Mouse (Mus musculus) neutrophil, adult 5-6 weeks (primary cell): ENCODE measurements around the gene Ltf. TPM values are rescaled to one million over a fixed set of nuclear protein-coding genes. Genes with fewer than 3 reads are reported as not detected.

ENCODE experiments used
- ATAC-seq: fragments of 151-379, 151-347 bp; 2 replicates; pipeline ENCODE4 v1.8.0; 2017; ENCODE audit warnings: mild to moderate bottlenecking, moderate TSS enrichment; ENCODE audit not compliant: insufficient number of reproducible peaks, poor library complexity, low FRiP score, severe bottlenecking; ENCODE audit errors: extremely low read depth
- total RNA-seq: library from RNA; stranded (forward); fragments of 200-1000 nt; gene quantifications from 2 replicates; pipeline ENCODE4 v1.2.3, GENCODE M21; 2017

The Ltf gene
- total RNA-seq, 1 experiment from 2014 or later: 33.3 TPM

DNA sequence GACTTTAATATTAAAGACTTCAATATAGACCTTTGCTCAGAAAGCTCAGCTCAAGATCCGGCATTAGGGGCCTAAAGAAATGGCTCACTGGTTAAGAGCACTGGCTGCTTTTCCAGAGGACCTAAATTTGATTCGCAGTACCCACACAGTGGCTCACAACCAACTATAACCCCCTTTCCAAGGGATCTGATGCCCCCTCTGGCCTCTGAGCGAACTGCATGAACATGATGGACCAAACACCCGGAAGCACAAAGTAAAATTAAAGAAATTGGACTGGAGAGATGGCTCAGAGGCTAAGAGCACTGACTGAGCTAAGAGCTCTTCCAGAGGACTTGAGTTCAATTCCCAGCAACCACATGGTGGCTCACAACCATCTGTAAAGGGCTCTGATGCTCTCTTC lies 3.4 kb upstream of the Ltf start:
- ATAC-seq: no peak

DNA sequence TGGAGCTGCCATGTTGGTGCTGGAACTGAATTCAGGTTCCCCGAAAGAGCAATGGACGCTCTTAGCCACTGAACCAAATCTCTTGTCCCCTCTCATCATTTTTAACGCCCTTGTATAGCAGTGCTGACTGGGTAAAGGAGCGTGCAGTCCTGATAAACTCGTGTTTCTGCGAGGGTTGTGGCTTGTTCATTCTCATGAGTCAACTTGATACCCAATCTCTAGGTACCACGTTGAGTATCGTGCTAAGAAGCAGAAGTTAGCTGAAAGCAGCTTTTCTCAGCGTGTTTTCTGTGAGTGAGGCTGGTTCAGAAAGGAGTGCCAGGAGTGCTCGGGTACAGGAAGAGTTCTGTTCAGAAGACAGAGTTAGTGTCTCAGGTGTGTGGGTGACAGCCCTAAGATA lies 7.7 kb downstream of the Ltf start:
- ATAC-seq: no peak

DNA sequence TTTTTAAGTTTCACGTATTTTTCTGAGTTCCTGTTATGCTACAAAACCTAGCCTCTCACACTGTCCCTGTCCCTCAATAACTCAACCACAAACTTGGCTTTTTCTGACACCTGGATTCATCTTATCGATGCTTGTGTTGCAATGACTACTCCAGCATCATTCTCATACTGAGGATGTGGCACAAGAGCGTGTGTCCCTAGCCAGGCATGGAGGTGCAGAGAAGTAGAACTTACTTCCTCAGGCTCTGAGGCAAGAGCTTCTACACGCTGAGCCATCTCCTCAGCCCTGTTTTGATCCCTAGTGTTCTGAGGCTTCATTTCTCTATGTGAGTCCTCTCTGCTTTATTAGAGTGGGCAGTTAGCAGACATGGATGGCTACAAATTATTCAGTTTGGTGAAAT lies 14.6 kb downstream of the Ltf start:
- ATAC-seq: no peak

DNA sequence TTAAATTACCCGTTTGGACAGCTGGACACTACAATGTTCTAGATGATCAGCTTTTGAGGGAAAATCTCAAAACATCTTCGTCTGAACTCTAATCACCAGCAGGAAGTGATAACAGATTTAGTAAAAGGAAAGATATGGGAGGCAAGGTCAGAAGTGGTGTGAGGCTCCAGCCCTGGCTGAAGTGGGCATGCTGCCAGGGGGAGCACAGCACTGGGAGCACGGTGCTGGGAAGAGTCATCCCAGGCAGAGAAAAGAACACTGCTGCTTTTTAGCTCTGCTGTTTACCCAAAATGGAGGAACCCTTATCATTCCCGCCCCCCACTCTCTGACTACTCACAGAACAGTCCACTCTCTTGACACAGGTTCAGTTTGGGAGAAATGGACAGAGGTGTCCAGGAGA lies 20.9 kb downstream of the Ltf start:
- no peak for ATAC-seq

DNA sequence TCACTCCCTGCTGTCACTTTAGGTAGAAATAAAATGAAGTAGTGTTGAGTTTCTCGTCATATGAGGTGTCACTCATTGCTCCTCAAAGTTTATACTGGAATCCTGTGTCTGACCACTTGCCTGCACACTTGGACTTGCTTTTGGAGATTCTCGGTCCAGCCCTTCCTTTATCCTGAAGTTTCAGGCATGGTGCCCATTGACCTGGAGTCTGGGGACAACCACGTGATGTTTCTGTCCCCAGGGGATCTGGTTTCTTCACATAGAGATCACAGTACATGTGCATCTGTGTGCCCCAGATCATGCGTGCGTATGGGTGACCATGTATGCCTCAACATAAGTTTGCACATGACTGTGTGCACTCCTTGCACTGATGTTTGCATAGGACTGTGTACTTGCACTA lies 23.2 kb downstream of the Ltf start:
- no peak for ATAC-seq

DNA sequence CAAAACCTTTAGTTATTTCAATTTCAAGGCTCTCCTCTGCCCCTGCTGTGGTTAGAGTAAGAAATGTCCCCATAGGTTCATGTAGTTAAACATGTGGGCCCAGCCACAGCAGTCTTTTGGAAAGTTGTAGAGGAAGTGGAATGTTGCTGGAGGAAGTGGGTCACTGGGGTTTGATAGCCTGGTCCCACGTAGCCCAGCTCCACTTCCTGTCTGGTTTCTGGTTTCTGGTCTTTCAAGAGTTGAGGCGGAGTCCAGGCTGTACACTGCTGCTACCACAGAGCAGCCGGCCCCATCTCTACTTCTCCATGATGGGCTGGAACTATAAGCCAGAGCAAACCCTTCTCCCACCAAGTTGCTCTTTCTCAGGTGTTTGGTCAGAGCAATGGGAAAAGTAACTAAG lies 27.2 kb downstream of the Ltf start:
- peak; percentile 28; the same call in 1 of the 2 replicates for ATAC-seq

DNA sequence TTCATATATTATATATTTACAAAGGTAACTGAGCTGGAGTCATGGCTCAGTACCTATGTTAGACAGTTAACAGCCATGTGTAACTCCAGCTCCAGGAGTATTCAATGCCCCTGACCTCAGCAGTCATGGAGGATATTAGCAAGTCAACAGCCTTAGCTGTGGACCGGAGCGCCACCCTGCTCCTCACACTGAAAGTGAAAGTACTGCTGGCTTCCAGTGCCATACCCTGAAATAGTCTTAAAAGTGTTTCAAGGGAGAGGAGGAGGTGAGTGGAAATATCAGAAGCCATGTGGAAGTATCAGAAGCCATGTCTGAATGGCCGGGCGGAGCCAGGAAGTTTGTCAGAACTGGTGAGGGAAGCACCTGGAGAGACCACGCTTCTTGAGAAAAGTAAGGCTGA lies 28.2 kb downstream of the Ltf start:
- no peak for ATAC-seq

DNA sequence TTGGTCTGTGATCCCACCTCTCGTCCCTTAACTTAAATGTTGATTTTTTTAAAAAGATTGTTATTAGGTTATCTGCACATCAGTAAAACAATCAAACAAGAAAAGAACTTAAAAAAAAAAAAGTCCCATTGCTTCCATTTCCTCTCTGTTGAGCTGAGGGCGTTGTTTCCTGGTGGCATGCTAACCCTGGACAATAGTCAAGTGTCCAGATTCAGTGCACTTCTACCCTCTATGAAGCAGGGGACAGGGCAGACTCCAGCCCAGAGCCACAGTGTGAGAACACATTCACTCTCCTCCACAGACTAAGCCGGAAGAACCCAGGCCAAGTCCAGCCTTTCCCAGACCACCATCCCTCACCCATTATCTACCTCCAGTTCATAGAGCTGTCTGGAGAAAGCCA lies 29.4 kb downstream of the Ltf start:
- no peak for ATAC-seq

DNA sequence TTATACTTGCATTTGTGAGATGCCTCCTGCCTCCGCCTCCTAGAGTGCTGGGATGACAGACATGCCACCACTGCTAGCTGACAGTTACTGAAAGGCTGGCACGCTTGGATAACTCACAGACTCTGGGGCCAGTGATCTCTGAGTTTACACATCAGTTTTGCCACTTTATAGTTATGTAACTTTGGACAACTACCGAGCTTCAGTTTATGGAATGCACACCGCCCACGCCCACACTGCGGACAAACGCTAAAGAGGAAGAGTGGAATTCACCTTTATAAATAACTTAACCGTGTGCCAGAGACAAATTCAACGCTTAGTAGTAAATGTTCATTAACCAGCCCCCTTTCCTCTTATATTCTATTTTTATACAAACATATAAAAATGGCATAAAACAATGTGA lies 35.9 kb downstream of the Ltf start:
- ATAC-seq: no peak

DNA sequence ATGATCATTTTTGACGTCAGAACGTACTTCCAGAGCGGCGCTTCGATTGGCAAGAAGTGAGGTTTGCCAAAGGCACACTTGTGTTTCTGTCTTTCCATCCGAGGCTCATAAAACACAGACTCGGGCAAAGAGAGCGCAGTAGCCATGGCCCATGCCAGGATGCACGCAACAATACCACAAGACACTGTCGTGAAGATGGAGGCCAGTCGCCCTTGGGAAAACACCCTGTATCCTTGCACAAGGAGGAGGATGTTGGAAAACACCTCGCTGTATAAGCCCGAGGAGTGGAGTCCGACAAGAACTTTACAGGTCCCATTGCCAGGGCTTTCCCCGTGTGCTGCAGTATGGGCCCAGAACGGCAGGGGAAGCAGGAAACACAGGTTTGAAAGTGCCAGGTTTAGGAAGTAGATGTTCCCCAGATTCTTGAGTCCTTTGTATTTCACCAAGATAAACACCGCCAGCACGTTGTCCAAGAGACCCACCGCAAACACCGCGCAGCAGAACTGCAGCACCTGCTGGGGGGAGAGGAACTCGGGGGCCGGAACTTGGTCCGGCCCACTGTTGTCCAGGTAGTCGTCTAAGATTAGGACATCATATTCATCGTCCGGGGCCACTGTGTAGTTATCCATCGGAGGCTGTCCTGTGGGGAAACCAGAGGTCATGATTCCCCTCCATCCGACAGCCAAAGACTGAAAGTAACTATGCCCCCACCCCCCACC lies 36.9 kb downstream of the Ltf start:
- no peak for ATAC-seq

DNA sequence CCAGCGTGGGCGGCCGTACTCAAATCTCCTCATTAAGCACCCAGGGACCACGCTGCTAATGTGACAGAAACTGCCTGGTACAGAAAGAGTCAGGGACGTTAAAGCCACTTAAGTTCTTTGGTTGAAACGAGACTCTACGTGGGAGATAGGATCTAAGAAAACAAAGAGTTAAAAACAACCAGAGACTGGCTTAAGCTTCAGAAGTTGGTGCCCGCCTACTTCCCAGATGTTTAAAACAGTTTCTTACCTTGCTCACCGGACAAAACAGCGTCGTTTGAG lies 37.4 kb downstream of the Ltf start:
- no peak for ATAC-seq

DNA sequence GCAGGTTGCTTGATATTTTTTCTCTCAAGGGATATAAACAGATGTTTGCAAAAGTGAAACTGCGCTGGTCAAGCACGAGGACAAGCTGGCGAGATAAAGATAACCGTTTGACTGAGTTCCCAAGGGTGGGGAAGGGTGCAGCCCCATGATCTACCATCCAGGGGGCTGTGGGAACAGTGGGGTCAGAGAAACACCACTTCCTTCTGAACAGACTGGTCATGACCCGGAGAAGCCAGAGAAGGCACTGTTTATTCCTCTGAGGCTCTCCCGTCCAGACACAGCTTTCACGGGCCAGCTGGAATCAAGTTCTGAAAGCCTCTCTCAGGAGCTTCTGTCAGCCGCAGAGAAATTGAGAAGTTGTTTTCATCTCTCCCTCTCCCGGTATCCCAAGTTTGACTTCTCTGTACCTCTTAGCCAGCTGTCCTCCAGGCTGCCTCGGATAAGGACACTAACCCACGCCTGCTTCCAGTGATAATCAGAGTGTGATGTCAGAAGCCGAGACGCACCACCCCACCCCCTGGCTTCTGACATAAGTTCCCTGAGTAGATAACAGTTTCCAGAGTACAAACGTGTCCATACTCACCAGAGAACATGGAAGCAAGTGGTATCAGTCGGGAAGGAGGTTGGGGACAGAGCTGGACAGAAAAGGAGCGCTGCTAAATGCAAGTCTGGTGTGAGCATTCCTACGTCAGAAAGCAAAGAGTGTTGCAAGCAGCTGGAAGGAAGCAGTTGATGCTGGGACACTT lies 37.9 kb downstream of the Ltf start, which contains the start of gene Ccrl2:
Gene Ccrl2 (minus strand): TSS at position 722 of the 746 bp plus-strand sequence.
- peak; percentile 28; the same call in 1 of the 2 replicates for ATAC-seq

DNA sequence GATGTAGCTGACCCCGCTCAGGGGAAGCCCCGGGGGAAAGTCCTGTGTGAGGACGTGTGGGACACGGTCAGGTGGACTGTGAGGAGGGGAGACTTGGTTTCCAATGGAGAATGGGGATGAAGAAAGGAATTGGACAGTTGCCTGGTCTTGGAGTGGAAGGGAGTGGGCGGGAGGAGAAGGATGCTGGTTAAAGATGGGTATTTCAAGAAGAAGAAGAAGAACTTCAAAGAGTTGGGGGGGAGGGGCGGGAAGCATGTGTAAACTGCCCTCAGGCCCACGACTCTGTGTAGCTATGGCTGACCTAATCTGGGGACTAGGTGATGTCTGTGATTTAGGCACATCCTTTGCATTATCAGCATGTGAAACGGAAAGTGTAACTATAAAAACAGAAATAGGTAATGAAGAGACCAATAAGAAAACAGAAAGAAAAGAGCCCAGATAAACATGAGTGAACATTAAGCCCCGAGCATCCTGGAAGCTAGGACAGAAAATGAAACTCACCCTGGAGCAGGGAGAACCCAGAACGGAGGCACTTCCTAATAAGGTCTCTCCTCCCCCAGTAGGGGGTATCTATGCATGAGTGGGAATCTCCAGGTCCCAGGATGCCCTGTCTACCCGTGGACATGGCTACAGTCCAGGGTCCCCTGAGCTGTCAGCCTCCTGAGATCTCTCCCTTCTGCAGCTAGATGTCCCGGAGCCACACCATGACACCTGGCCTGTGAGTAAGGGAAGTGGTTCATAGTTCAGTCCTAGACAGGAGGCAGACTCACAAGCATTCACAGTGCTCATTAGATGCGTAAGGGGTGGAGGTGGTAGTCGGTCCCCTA lies 38.7 kb downstream of the Ltf start:
- no peak; the same call in 1 of the 2 replicates for ATAC-seq

DNA sequence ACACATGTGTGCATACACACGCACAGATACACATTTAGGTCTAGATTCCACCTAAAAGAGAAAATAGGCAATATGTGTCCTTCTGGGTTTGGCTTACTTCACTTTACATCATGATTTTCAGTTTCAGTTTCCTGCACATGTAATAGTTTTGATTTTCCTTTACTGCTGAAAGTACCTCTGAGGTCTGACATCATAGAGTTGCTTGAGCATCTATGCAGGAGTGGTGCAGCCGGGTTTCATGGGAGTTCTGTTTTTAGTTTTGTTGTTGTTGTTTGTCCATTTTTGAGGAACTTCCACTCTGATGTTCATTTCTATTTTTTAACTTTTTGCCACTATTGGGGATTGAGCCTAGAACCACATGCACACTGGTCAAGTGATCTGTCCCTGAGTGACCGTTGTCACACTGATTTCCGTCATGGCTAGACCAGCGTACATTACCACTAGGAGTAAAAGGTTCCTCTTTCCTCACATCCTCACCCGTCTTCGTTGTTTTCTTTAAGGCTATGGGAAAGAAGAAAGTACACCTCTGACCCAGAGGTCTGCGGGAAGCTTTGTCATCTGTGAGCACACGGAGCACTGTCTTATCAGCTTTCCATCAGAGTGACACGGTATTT lies 40.0 kb downstream of the Ltf start:
- ATAC-seq: peak; percentile 53

DNA sequence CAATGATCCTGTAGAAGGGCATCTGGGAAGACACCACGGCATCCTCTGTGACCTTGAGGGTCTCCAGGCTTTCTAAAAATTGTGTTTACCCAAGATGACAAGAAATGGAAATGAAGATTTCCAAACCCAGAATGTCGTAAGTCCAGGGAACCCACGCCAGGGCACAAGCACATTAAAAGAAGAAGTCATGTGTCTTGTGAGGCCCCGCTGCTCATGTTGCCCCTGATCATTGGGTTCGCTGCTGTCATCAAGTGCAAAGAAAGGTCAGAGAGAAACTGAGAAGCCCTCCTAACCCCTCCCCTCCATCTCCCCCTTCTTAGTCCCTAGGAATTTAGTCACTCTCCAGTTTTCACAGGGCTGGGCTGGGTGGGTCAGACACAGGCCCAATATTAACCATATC lies 43.8 kb downstream of the Ltf start:
- ATAC-seq: no peak

DNA sequence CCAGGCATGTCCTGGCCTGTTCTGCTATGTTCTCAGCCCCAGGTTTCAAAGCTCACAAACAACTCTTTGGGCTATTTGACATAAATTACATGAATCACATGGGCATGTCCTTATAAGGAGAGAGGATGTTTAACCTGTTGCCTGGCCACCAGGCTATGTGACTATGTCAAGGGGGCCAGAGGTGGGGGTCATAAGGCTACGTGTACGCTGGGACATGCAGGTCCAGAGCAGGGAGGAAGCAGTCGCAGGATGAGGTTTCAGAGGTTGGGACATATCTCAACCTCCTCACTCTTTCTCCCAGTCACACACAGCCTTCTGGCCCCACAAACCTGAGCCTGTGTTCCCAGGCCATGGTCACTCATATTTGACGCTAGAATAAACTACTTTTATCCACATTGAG lies 48.0 kb downstream of the Ltf start:
- no peak for ATAC-seq

DNA sequence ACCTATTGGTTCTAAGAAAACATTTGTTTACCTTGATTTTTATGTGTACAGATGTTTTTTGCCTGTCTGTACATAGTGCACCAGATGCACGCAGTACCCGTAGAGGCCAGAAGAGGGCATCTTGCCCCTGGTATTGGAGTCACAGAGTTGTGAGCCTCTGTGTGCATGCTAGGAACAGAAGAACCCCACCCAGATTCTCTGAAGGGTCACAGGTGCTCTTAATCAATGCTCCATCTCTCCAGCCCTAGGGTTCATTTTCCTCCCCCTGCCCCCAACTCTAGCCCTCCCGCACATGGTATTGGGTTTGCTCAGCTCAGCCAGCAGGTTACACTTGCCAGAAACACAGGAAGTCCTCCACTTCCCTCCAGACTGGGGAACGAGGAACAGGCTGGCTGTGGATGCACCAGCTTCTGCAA lies 51.5 kb downstream of the Ltf start:
- peak; percentile 43; the same call in 1 of the 2 replicates for ATAC-seq

DNA sequence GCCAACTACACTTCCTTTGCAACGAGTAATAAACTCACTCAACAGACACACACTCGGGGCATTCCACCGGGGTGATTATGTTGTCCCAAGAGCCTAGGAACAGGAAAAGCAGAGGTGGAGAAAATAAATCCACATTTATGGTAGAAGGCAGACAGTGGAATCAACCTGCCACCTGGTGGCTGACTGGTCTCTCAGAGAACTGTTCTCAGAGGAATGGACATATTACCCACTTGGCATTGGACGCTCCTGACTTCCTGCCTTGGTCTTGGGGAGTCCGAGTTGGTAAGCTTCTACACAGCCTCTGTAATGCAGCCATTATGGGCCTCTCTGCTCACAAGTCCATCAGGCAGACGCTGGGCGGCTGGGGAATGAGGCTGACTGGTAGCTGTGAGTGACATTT lies 53.1 kb downstream of the Ltf start:
- no peak for ATAC-seq

DNA sequence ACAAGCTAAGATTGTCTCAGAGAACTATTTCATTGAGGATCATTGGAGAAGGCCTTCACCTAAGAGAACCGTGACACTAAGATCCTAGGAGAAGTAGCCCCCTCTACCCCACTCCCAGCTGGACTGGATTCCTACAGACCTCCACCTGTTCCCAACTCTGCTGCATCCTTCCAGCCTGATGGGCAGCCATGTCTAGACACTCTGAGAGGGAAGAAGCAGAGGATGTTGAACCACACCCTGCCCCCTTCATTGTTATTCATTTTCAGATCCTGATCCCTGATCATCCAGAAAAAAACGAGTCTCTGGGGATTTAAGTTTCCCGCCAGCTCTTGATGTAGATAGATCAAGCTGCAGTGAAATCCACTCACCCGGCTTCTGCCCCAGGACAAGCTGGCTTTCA lies 53.9 kb downstream of the Ltf start:
- ATAC-seq: no peak
